Mouse (Mus musculus) MEL (cell line): ENCODE measurements around the gene Apol7a.

Experiments
- MAX ChIP-seq: IDR thresholded peaks from 2 replicates; pipeline ENCODE4 v1.6.1; 2011; ENCODE audit warnings: low read length, improper control_type of control experiment
- MXI1 ChIP-seq: IDR thresholded peaks from 2 replicates; pipeline ENCODE4 v1.6.1; 2011; ENCODE audit warnings: mild to moderate bottlenecking, low read depth, low read length, improper control_type of control experiment

DNA sequence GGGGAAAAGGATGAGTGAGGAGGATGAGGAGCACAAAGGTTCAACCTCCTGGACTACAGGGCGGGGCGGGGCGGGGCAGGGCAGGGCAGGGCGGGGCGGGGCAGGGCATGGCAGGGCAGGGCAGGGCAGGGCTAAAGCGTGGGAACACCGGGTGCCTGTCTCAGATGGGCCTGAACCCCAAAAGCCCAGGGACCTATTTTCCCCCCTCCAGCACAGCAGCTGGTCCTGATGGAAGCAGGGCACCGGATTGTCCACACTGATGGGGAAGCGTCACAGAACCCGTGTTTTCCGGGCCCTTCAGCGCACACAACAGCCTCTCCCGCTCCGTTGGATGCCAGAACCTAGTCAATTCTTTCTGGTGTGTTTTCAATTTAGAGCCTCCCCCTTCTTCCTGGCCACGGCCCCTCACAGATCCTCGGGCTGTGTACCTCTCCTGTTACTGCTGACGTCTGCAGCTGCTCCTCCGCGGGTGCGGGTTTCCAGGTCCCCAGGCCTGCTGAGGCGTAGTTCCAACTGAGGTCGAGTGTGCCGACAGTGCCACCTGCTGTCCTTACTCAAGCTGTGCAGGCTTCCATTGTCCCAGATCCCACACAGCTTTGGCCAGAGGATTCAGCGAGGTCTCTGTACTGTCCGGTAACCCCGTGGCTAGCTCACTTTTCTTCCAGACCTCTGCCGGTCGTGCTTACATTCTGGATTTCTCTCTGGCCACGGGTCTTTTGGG, 40.4 kb downstream of the Apol7a start:
- no peak for TF ChIP-seq MAX
- TF ChIP-seq MXI1 = peak; percentile 33; the same call in 1 of the 2 replicates
